Mouse (Mus musculus): ENCODE measurements around the gene Slc25a42. TPM values are rescaled to one million over a fixed set of nuclear protein-coding genes. Genes with fewer than 3 reads are reported as not detected.

Gene Slc25a42
- polyA plus RNA-seq, 1 experiment from 2014 or later: 12.2 TPM

DNA sequence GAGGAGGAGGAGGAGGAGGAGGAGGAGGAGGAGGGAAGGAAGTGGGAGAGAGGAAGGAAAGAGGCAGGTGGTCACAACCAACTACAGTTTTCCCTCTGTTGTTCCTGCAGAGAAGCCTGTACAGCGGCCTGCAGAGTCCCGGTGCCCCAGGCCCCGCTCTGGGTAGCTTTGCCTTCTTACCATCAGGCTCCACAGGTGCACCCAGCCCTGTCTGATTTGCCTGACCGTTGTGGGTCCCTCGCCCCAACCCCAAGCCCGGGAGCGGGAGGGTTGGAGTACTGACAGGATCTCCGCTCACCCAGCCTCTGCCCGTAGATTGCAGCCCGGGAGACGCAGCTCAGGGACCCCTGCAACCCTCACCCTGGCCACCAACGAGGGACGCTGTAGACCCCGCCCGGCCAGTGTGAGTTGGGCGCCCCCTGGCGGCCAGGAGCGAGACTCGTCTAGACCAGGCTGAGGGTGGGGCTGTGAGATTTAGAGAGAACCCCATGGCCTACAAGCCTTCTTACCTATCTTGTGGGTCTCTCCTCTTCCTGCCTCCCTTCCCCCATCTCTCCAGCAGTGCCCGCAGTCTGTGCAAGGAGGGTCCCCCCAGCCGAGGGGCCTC lies 45.5 kb downstream of the Slc25a42 start:
- Histone ChIP-seq H3K4me3 (ENCODE audit: low read depth, low read length) (peak overlapping the region; percentile 21; the same call in 1 of the 2 replicates), H3K27me3 (replicated peaks; ENCODE audit: control insufficient read depth, insufficient read depth, low read length) (peaks cover 4% of the 10 kb centered on the region; the same call in 1 of the 2 replicates), H3K4me2 (replicated peaks; ENCODE audit: low read depth) (peak overlapping the region; percentile 61), H3K9ac (ENCODE audit: low read depth, low read length) (no peak overlapping the region), H3K4me1 (replicated peaks; ENCODE audit: control insufficient read depth, insufficient read depth, low read length) (0 out of 2 replicates have a peak, but pooled peaks cover 3% of the 10 kb centered on the region), H3K9me3 (ENCODE audit: control insufficient read depth) (no peaks in the 10 kb centered on the region), H3K27ac (ENCODE audit: low read depth, low read length) (no peak overlapping the region), H3K36me3 (ENCODE audit: control insufficient read depth, insufficient read depth) (no peaks in the 10 kb centered on the region)
- WGBS: 3% methylated on average over 21 of the region's 21 CpGs
- peak; percentile 99 for TF ChIP-seq CTCF (IDR thresholded peaks at IDR 0.05; ENCODE audit: low read depth)
- peak; percentile 52 for ATAC-seq

DNA sequence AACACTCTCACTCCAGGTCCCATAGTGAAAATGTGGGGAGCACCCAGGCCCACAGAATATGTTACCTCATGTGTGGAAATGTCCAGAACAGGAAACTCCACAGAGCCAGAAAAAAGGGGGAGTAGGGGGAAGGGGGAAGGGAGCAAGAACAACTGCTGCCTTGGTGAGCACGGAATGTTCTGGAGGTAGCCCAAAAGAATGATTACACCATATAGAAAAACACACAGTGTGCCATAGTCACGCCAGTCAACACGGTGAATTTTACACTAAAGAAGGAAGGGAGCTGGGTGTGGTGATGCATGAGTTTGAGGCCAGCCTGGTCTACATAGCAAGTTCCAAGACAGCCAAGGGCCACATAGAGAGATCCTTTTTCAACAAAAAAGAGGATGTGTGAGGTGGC lies 48.8 kb downstream of the Slc25a42 start:
- Histone ChIP-seq H3K36me3 (ENCODE audit: control insufficient read depth, insufficient read depth) (no peaks in the 10 kb centered on the region), H3K27me3 (replicated peaks; ENCODE audit: control insufficient read depth, insufficient read depth, low read length) (peaks cover 4% of the 10 kb centered on the region; the same call in 1 of the 2 replicates), H3K9me3 (ENCODE audit: control insufficient read depth) (no peaks in the 10 kb centered on the region), H3K27ac (ENCODE audit: low read depth, low read length) (no peak overlapping the region), H3K4me1 (replicated peaks; ENCODE audit: control insufficient read depth, insufficient read depth, low read length) (0 out of 2 replicates have a peak, but pooled peaks cover 3% of the 10 kb centered on the region), H3K9ac (ENCODE audit: low read depth, low read length) (no peak overlapping the region), H3K4me3 (ENCODE audit: low read depth, low read length) (no peak overlapping the region), H3K4me2 (replicated peaks; ENCODE audit: low read depth) (no peak overlapping the region)
- no peak for TF ChIP-seq CTCF (IDR thresholded peaks at IDR 0.05; ENCODE audit: low read depth)
- no peak for ATAC-seq
- WGBS: 79% methylated on average over 3 of the region's 3 CpGs

DNA sequence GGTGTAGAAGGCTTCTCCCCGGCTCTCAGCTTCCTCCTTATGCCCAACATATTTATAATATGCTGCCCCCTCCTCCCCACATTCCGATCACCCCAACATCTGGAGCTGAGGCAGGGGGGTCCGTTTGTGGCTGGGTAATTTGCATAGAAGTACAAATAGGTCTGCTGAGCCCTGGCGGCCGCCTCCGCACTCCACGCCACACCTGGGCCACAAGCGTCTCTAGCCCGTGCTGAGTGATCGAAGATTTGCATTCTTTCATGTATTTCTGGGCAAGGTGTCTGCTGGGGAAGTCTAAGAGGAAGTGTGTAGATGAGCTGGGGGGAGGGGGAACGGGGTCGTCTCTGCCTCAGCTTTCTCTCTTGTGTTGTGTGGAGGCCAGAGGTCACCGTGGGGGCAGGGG lies 52.1 kb downstream of the Slc25a42 start:
- Histone ChIP-seq H3K9me3 (ENCODE audit: control insufficient read depth) (no peaks in the 10 kb centered on the region), H3K36me3 (ENCODE audit: control insufficient read depth, insufficient read depth) (no peaks in the 10 kb centered on the region), H3K27me3 (replicated peaks; ENCODE audit: control insufficient read depth, insufficient read depth, low read length) (no peaks in the 10 kb centered on the region), H3K4me3 (ENCODE audit: low read depth, low read length) (no peak overlapping the region), H3K27ac (ENCODE audit: low read depth, low read length) (no peak overlapping the region), H3K4me1 (replicated peaks; ENCODE audit: control insufficient read depth, insufficient read depth, low read length) (0 out of 2 replicates have a peak, but pooled peaks cover 3% of the 10 kb centered on the region), H3K4me2 (replicated peaks; ENCODE audit: low read depth) (no peak overlapping the region), H3K9ac (ENCODE audit: low read depth, low read length) (no peak overlapping the region)
- TF ChIP-seq CTCF (IDR thresholded peaks at IDR 0.05; ENCODE audit: low read depth): no peak
- 67% methylated on average over 13 of the region's 13 CpGs for WGBS
- ATAC-seq: no peak

DNA sequence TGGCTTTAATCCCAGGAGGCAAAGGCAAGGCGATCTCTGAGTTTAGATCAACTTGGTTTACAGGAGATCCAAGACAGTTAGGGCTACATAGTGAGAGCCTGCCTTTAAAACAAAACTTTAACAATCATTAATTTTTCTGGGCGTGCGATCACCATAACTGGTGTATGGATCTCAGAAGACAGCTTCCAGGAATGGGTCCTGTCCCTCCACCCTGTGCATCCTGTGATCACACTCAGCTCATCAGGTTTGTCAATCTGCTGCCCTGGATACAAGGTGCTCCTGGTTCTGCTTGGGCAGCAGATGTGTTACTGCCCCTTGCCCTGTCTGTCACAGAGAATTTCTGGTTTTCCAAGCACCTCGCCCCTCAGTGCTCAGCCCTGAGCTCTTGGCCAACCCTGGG lies 52.9 kb downstream of the Slc25a42 start:
- H3K27me3 ChIP-seq (replicated peaks; ENCODE audit: control insufficient read depth, insufficient read depth, low read length): no peaks in the 10 kb centered on the region
- H3K4me2 ChIP-seq (replicated peaks; ENCODE audit: low read depth): no peak overlapping the region
- H3K9ac ChIP-seq (ENCODE audit: low read depth, low read length): no peak overlapping the region
- TF ChIP-seq CTCF (IDR thresholded peaks at IDR 0.05; ENCODE audit: low read depth): no peak
- H3K36me3 ChIP-seq (ENCODE audit: control insufficient read depth, insufficient read depth): no peaks in the 10 kb centered on the region
- WGBS: 78% methylated on average over 4 of the region's 4 CpGs
- 0 out of 2 replicates have a peak, but pooled peaks cover 3% of the 10 kb centered on the region for H3K4me1 ChIP-seq (replicated peaks; ENCODE audit: control insufficient read depth, insufficient read depth, low read length)
- H3K27ac ChIP-seq (ENCODE audit: low read depth, low read length): no peak overlapping the region
- H3K9me3 ChIP-seq (ENCODE audit: control insufficient read depth): no peaks in the 10 kb centered on the region
- H3K4me3 ChIP-seq (ENCODE audit: low read depth, low read length): no peak overlapping the region
- ATAC-seq: no peak

DNA sequence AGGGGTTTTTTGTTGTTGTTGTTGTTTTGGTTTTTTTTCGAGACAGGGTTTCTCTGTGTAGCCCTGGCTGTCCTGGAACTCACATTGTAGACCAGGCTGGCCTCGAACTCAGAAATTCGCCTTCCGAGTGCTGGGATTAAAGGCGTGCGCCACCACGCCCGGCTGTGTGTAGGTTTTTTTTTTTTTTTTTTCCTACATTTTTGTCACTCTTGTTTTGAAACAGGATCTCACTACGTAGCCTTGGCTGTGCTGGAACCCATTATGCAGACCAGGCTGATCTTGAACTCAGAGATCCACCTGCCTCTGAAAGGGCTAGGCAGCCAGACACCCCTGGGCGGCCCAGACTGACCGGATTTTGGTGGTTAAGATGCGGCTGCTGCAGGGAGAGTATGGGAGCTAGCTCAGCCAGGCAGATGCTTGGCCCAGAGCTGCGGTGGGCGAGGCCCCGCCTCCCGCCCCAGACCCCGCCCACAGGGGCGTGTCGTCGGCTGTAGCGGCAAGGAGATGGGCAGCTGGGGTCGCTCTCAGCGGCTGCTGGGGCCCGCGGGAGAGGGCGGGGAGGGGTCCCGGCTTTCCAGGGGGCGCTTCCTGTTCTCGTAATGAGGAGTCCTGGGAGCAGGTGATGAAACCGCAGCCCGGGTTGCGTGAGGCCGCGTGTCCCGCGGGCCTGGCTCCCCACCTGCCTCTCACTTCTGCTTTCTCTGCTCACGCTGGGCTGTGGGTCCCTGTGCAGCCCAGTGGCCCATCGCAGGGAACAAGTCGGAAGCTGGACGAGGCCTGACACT lies 53.8 kb downstream of the Slc25a42 start:
- no peak for TF ChIP-seq CTCF (IDR thresholded peaks at IDR 0.05; ENCODE audit: low read depth)
- Histone ChIP-seq H3K4me3 (ENCODE audit: low read depth, low read length) (peak overlapping the region; percentile 55), H3K27ac (ENCODE audit: low read depth, low read length) (no peak overlapping the region), H3K4me1 (replicated peaks; ENCODE audit: control insufficient read depth, insufficient read depth, low read length) (0 out of 2 replicates have a peak, but pooled peaks cover 3% of the 10 kb centered on the region), H3K27me3 (replicated peaks; ENCODE audit: control insufficient read depth, insufficient read depth, low read length) (no peaks in the 10 kb centered on the region), H3K9ac (ENCODE audit: low read depth, low read length) (peak overlapping the region; percentile 40; the same call in 1 of the 2 replicates), H3K4me2 (replicated peaks; ENCODE audit: low read depth) (peak overlapping the region; percentile 94), H3K9me3 (ENCODE audit: control insufficient read depth) (no peaks in the 10 kb centered on the region), H3K36me3 (ENCODE audit: control insufficient read depth, insufficient read depth) (no peaks in the 10 kb centered on the region)
- 8% methylated on average over 40 of the region's 40 CpGs for WGBS
- peak; percentile 72 for ATAC-seq

DNA sequence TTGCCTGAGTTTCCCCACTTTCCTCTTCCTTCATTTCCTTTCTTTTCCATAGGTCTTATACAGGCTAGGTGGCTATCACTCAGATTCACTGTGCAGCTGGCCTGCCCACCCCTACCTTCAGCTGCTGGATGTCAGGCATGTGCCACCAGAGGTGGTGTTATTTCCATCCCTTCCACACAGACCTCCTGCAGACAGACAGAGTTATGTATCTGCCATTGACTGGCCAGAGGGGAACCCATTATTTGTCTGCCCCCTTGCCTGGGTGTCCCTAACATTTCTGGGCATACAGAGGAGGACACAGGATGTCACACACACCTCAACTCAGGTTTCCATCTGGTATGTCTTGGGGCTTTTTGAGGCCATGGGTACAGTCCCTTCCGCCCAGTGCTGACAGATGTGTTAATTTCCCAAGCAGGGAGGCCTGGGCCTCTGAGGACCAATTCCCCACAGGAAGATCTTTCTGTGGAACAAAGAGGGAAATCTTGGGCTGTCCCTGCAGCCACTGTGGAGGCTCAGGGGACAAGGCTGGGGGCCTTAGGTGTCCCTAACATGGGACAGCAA lies 54.8 kb downstream of the Slc25a42 start:
- H3K27ac ChIP-seq (ENCODE audit: low read depth, low read length): no peak overlapping the region
- 0 out of 2 replicates have a peak, but pooled peaks cover 3% of the 10 kb centered on the region for H3K4me1 ChIP-seq (replicated peaks; ENCODE audit: control insufficient read depth, insufficient read depth, low read length)
- WGBS: 100% methylated on average over 1 of the region's 1 CpGs
- H3K36me3 ChIP-seq (ENCODE audit: control insufficient read depth, insufficient read depth): no peaks in the 10 kb centered on the region
- H3K4me3 ChIP-seq (ENCODE audit: low read depth, low read length): no peak overlapping the region
- no peak for ATAC-seq
- no peak overlapping the region for H3K4me2 ChIP-seq (replicated peaks; ENCODE audit: low read depth)
- H3K9ac ChIP-seq (ENCODE audit: low read depth, low read length): no peak overlapping the region
- H3K27me3 ChIP-seq (replicated peaks; ENCODE audit: control insufficient read depth, insufficient read depth, low read length): no peaks in the 10 kb centered on the region
- H3K9me3 ChIP-seq (ENCODE audit: control insufficient read depth): no peaks in the 10 kb centered on the region
- TF ChIP-seq CTCF (IDR thresholded peaks at IDR 0.05; ENCODE audit: low read depth): no peak
